Mouse (Mus musculus): Measurements from ENCODE around the gene Olfr1241. TPM values are rescaled to one million over a fixed set of nuclear protein-coding genes. Genes with fewer than 3 reads are reported as not detected.

The Olfr1241 gene
- not detected in 2 replicates for polyA plus RNA-seq (2014; fragmentation: Nextera tagmentation; extraction: Ambion mirVana)

DNA sequence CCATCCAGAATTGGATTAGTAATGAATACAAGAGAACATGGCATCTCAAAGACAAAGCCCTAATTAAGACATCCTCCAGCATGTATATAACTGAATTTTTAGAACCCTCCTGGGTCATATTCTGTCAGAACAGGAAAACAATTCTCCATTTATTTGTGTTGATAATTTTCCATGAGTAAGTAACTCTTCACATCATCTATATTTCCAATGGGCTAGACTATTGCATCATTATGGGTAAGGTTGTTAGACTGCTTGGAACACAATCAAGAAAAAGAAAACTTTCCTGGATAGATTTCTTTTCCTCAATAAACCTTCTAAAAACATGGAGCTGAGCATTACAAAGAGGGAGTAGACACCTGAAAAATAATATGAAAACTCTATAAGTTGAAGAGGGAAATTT is at the start of gene Olfr1241:
TSS of gene Olfr1241 (minus strand) at position 101 of the 400 bp plus-strand sequence.
- H3K4me2 ChIP-seq = no peak within 1 kb of the TSS
- H3K4me3 ChIP-seq (ENCODE audit: low read depth, low read length) = no peak within 1 kb of the TSS
- no peak within 1 kb of the TSS for H3K27ac ChIP-seq (ENCODE audit: low read depth, low read length)
- H3K9ac ChIP-seq (ENCODE audit: low read depth, low read length) = no peak within 1 kb of the TSS
- no peaks in the 10 kb centered on the region for H3K4me1 ChIP-seq (ENCODE audit: control insufficient read depth, insufficient read depth, low read length)
- ATAC-seq (replicated peaks; ENCODE audit: insufficient number of reproducible peaks, low FRiP score, low TSS enrichment) = no peak
- H3K27me3 ChIP-seq (ENCODE audit: control insufficient read depth, insufficient read depth, low read length) = no peaks in the 10 kb centered on the region
- H3K9me3 ChIP-seq (replicated peaks; ENCODE audit: control insufficient read depth, low read length) = no peaks in the 10 kb centered on the region
- H3K36me3 ChIP-seq (ENCODE audit: control insufficient read depth, insufficient read depth, low read length) = no peaks in the 10 kb centered on the region

GRCm38 (mm10) chr2:89531387-89531786 is 44.5 kb upstream of the Olfr1241 start, which contains the start of gene Olfr1243:
Gene Olfr1243 (minus strand): TSS chr2:89531487.
- Histone ChIP-seq H3K9me3 (replicated peaks; ENCODE audit: control insufficient read depth, low read length) (no peaks in the 10 kb centered on the region), H3K9ac (ENCODE audit: low read depth, low read length) (no peak within 1 kb of the TSS), H3K27me3 (ENCODE audit: control insufficient read depth, insufficient read depth, low read length) (no peaks in the 10 kb centered on the region), H3K27ac (ENCODE audit: low read depth, low read length) (no peak within 1 kb of the TSS), H3K4me2 (no peak within 1 kb of the TSS), H3K36me3 (ENCODE audit: control insufficient read depth, insufficient read depth, low read length) (no peaks in the 10 kb centered on the region), H3K4me3 (ENCODE audit: low read depth, low read length) (no peak within 1 kb of the TSS), H3K4me1 (ENCODE audit: control insufficient read depth, insufficient read depth, low read length) (no peaks in the 10 kb centered on the region)
- ATAC-seq (replicated peaks; ENCODE audit: insufficient number of reproducible peaks, low FRiP score, low TSS enrichment) = no peak
- 69% methylated on average over 1 of the region's 1 CpGs for WGBS (ENCODE audit: insufficient replicate concordance)

DNA sequence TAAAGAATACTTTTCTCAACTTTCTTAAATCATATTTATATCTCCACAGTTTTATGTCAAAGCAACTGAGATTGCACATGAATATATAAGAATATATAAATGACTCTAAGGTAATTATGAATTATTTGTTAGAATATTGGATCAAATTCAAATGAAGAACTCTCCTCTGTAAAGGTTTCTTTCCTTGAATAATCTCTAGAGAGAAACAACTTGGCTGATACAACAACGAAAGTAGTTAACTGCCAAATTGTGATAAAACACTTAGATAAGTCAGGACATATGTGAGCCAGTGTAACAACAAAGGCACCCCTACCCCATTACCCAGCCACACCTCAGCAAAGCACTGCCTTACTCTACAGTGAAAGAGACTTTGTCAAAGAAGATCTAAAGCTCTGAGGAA is 11.3 kb upstream of the Olfr1241 start, which contains the start of gene Olfr1242:
TSS of gene Olfr1242 (minus strand) at position 101 of the 400 bp plus-strand sequence.
- H3K27me3 ChIP-seq (ENCODE audit: control insufficient read depth, insufficient read depth, low read length) = no peaks in the 10 kb centered on the region
- no peak within 1 kb of the TSS for H3K4me3 ChIP-seq (ENCODE audit: low read depth, low read length)
- H3K9me3 ChIP-seq (replicated peaks; ENCODE audit: control insufficient read depth, low read length) = no peaks in the 10 kb centered on the region
- 65% methylated on average over 1 of the region's 1 CpGs for WGBS (ENCODE audit: insufficient replicate concordance)
- H3K36me3 ChIP-seq (ENCODE audit: control insufficient read depth, insufficient read depth, low read length) = no peaks in the 10 kb centered on the region
- no peak within 1 kb of the TSS for H3K4me2 ChIP-seq
- no peak within 1 kb of the TSS for H3K9ac ChIP-seq (ENCODE audit: low read depth, low read length)
- no peak for ATAC-seq (replicated peaks; ENCODE audit: insufficient number of reproducible peaks, low FRiP score, low TSS enrichment)
- no peak within 1 kb of the TSS for H3K27ac ChIP-seq (ENCODE audit: low read depth, low read length)
- H3K4me1 ChIP-seq (ENCODE audit: control insufficient read depth, insufficient read depth, low read length) = no peaks in the 10 kb centered on the region

- no peak within 1 kb of the TSS for H3K4me2 ChIP-seq
- ATAC-seq (replicated peaks; ENCODE audit: insufficient number of reproducible peaks, low FRiP score, low TSS enrichment) = no peak
- H3K4me1 ChIP-seq (ENCODE audit: control insufficient read depth, insufficient read depth, low read length) = no peaks in the 10 kb centered on the region
- WGBS (ENCODE audit: insufficient replicate concordance) = 78% methylated on average over 3 of the region's 3 CpGs
- H3K36me3 ChIP-seq (ENCODE audit: control insufficient read depth, insufficient read depth, low read length) = no peaks in the 10 kb centered on the region
- H3K4me3 ChIP-seq (ENCODE audit: low read depth, low read length) = no peak within 1 kb of the TSS
- H3K27me3 ChIP-seq (ENCODE audit: control insufficient read depth, insufficient read depth, low read length) = no peaks in the 10 kb centered on the region
- no peak within 1 kb of the TSS for H3K27ac ChIP-seq (ENCODE audit: low read depth, low read length)
- no peak within 1 kb of the TSS for H3K9ac ChIP-seq (ENCODE audit: low read depth, low read length)
- no peaks in the 10 kb centered on the region for H3K9me3 ChIP-seq (replicated peaks; ENCODE audit: control insufficient read depth, low read length)
Observed at GRCm38 (mm10) chr2:89442900-89443299, 44.0 kb downstream of the Olfr1241 start, which contains the start of gene Olfr1240. Gene Olfr1240 (minus strand): TSS chr2:89443000.

Other genes starting within 250 kb of the Olfr1241 start
- not detected in 2 replicates for gene Olfr1228, start 233.1 kb downstream of the Olfr1241 start, polyA plus RNA-seq (2014; fragmentation: Nextera tagmentation; extraction: Ambion mirVana)
- gene Olfr1229, start 199.1 kb downstream of the Olfr1241 start, polyA plus RNA-seq (2014; fragmentation: Nextera tagmentation; extraction: Ambion mirVana) = not detected in 2 replicates
- not detected in 2 replicates for gene Olfr1230, start 189.9 kb downstream of the Olfr1241 start, polyA plus RNA-seq (2014; fragmentation: Nextera tagmentation; extraction: Ambion mirVana)
- gene Olfr1231, start 180.1 kb downstream of the Olfr1241 start, polyA plus RNA-seq (2014; fragmentation: Nextera tagmentation; extraction: Ambion mirVana) = not detected in 2 replicates
- gene Olfr1232, start 157.5 kb downstream of the Olfr1241 start, polyA plus RNA-seq (2014; fragmentation: Nextera tagmentation; extraction: Ambion mirVana) = not detected in 2 replicates
- gene Olfr1233, start 144.7 kb downstream of the Olfr1241 start, polyA plus RNA-seq (2014; fragmentation: Nextera tagmentation; extraction: Ambion mirVana) = not detected in 2 replicates
- gene Olfr1234, start 122.3 kb downstream of the Olfr1241 start, polyA plus RNA-seq (2014; fragmentation: Nextera tagmentation; extraction: Ambion mirVana) = not detected in 2 replicates
- not detected in 2 replicates for gene Olfr1238, start 77.5 kb downstream of the Olfr1241 start, polyA plus RNA-seq (2014; fragmentation: Nextera tagmentation; extraction: Ambion mirVana)
- gene Olfr1239, start 66.7 kb downstream of the Olfr1241 start, polyA plus RNA-seq (2014; fragmentation: Nextera tagmentation; extraction: Ambion mirVana) = not detected in 2 replicates
- gene Olfr1240, start 44.1 kb downstream of the Olfr1241 start, polyA plus RNA-seq (2014; fragmentation: Nextera tagmentation; extraction: Ambion mirVana) = not detected in 2 replicates
- gene Olfr1242, start 11.2 kb upstream of the Olfr1241 start, polyA plus RNA-seq (2014; fragmentation: Nextera tagmentation; extraction: Ambion mirVana) = not detected in 2 replicates
- not detected in 2 replicates for gene Olfr1243, start 44.4 kb upstream of the Olfr1241 start, polyA plus RNA-seq (2014; fragmentation: Nextera tagmentation; extraction: Ambion mirVana)
- gene Olfr1245, start 91.3 kb upstream of the Olfr1241 start, polyA plus RNA-seq (2014; fragmentation: Nextera tagmentation; extraction: Ambion mirVana) = not detected in 2 replicates
- not detected in 2 replicates for gene Olfr1246, start 106.0 kb upstream of the Olfr1241 start, polyA plus RNA-seq (2014; fragmentation: Nextera tagmentation; extraction: Ambion mirVana)
- gene Olfr1247, start 127.0 kb upstream of the Olfr1241 start, polyA plus RNA-seq (2014; fragmentation: Nextera tagmentation; extraction: Ambion mirVana) = not detected in 2 replicates
- gene Olfr1248, start 131.1 kb upstream of the Olfr1241 start, polyA plus RNA-seq (2014; fragmentation: Nextera tagmentation; extraction: Ambion mirVana) = not detected in 2 replicates
- not detected in 2 replicates for gene Olfr1249, start 147.9 kb upstream of the Olfr1241 start, polyA plus RNA-seq (2014; fragmentation: Nextera tagmentation; extraction: Ambion mirVana)
- gene Olfr1250, start 174.3 kb upstream of the Olfr1241 start, polyA plus RNA-seq (2014; fragmentation: Nextera tagmentation; extraction: Ambion mirVana) = not detected in 2 replicates
- not detected in 2 replicates for gene Olfr1251, start 184.8 kb upstream of the Olfr1241 start, polyA plus RNA-seq (2014; fragmentation: Nextera tagmentation; extraction: Ambion mirVana)
- gene Olfr1252, start 237.9 kb upstream of the Olfr1241 start, polyA plus RNA-seq (2014; fragmentation: Nextera tagmentation; extraction: Ambion mirVana) = not detected in 2 replicates

Data from heart, embryonic 11.5 days (tissue).